Mouse (Mus musculus) CH12.LX (cell line): ENCODE measurements around the gene Lyl1.

Experiments
- CHD1 ChIP-seq: IDR thresholded peaks from 2 replicates; pipeline ENCODE4 v1.6.1; 2012; ENCODE audit warnings: low read depth, low read length, improper control_type of control experiment, inconsistent platforms
- CTCF ChIP-seq, 2 experiments: IDR thresholded peaks in 1 of 2; conservative IDR thresholded peaks in 1 of 2; 2 replicates each; pipeline ENCODE4 v1.5.1; 2011 to 2012; ENCODE audit warnings: low read depth in 2 of 2, low read length in 2 of 2, improper control_type of control experiment in 1 of 2, inconsistent platforms in 1 of 2, mild to moderate bottlenecking in 1 of 2, moderate library complexity in 1 of 2
- MAX ChIP-seq: IDR thresholded peaks from 2 replicates; pipeline ENCODE4 v1.6.1; 2011; ENCODE audit warnings: low read length, improper control_type of control experiment
- POLR2A ChIP-seq: IDR thresholded peaks from 2 replicates; pipeline ENCODE4 v1.6.1; 2011; ENCODE audit warnings: low read depth, mild to moderate bottlenecking, improper control_type of control experiment, low read length
- USF1 ChIP-seq: IDR thresholded peaks from 2 replicates; pipeline ENCODE4 v1.6.1; 2014; ENCODE audit warnings: low read depth, mild to moderate bottlenecking, inconsistent platforms, low read length, improper control_type of control experiment
- ZC3H11A ChIP-seq: IDR thresholded peaks from 2 replicates; pipeline ENCODE4 v1.6.1; 2012; ENCODE audit warnings: low read depth, mild to moderate bottlenecking, inconsistent platforms, low read length, improper control_type of control experiment
- ZNF384 ChIP-seq: IDR thresholded peaks from 2 replicates; pipeline ENCODE4 v1.6.1; 2012; ENCODE audit warnings: low read depth, low read length, improper control_type of control experiment, inconsistent platforms

GRCm38 (mm10) chr8:84695140-84695539 is 6.1 kb upstream of the Lyl1 start:
- TF ChIP-seq ZC3H11A = no peak
- no peak for TF ChIP-seq USF1
- no peak for TF ChIP-seq CHD1
- no peak for TF ChIP-seq CTCF (conservative IDR thresholded peaks at IDR 0.05 in 1 of 2, IDR thresholded peaks at IDR 0.05 in 1 of 2; ENCODE audit: low read depth in 2 of 2, low read length in 2 of 2)
- TF ChIP-seq ZNF384 = no peak
- no peak for TF ChIP-seq POLR2A
- no peak for TF ChIP-seq MAX
